Mouse (Mus musculus): ENCODE results near the gene Kdelr3. TPM values are rescaled to one million over a fixed set of nuclear protein-coding genes. Genes with fewer than 3 reads are reported as not detected.

Gene Kdelr3
- polyA plus RNA-seq, 1 experiment: not detected

- H3K27ac ChIP-seq (ENCODE audit: insufficient read depth, low read depth, low read length): peak overlapping the region; percentile 69
- no peak for TF ChIP-seq CTCF (IDR thresholded peaks at IDR 0.05; ENCODE audit: insufficient read depth, low read depth, low read length)
- no peak for TF ChIP-seq POLR2A (IDR thresholded peaks at IDR 0.05; ENCODE audit: insufficient read depth, low read depth, low read length)
- no peak overlapping the region for H3K4me3 ChIP-seq (ENCODE audit: insufficient read depth, low read depth, low read length)
- H3K4me1 ChIP-seq (ENCODE audit: control insufficient read depth, insufficient read depth, low read length): peaks cover 76% of the 10 kb centered on the region
- WGBS: 14% methylated on average over 15 of the region's 15 CpGs
These were observed 35.0 kb upstream of the Kdelr3 start for GRCm38 (mm10) chr15:79481181-79481688.

GRCm38 (mm10) chr15:79489463-79489862 lies 26.7 kb upstream of the Kdelr3 start:
- WGBS: 35% methylated on average over 11 of the region's 11 CpGs
- peak overlapping the region; percentile 1; the same call in 1 of the 2 replicates for H3K4me3 ChIP-seq (ENCODE audit: insufficient read depth, low read depth, low read length)
- peaks cover 84% of the 10 kb centered on the region for H3K4me1 ChIP-seq (ENCODE audit: control insufficient read depth, insufficient read depth, low read length)
- H3K27ac ChIP-seq (ENCODE audit: insufficient read depth, low read depth, low read length): peak overlapping the region; percentile 94
- TF ChIP-seq POLR2A (IDR thresholded peaks at IDR 0.05; ENCODE audit: insufficient read depth, low read depth, low read length) (no peak), CTCF (IDR thresholded peaks at IDR 0.05; ENCODE audit: insufficient read depth, low read depth, low read length) (no peak)

- Histone ChIP-seq H3K4me1 (ENCODE audit: control insufficient read depth, insufficient read depth, low read length) (peaks cover 85% of the 10 kb centered on the region), H3K4me3 (ENCODE audit: insufficient read depth, low read depth, low read length) (peak overlapping the region; percentile 2; the same call in 1 of the 2 replicates), H3K27ac (ENCODE audit: insufficient read depth, low read depth, low read length) (peak overlapping the region; percentile 97)
- TF ChIP-seq POLR2A (IDR thresholded peaks at IDR 0.05; ENCODE audit: insufficient read depth, low read depth, low read length): no peak
- TF ChIP-seq CTCF (IDR thresholded peaks at IDR 0.05; ENCODE audit: insufficient read depth, low read depth, low read length): no peak
- WGBS: 10% methylated on average over 18 of the region's 18 CpGs
These were observed 22.7 kb upstream of the Kdelr3 start for GRCm38 (mm10) chr15:79493527-79493926.

- H3K4me3 ChIP-seq (ENCODE audit: insufficient read depth, low read depth, low read length): peak overlapping the region; percentile 37
- peaks cover 68% of the 10 kb centered on the region for H3K4me1 ChIP-seq (ENCODE audit: control insufficient read depth, insufficient read depth, low read length)
- peak overlapping the region; percentile 97 for H3K27ac ChIP-seq (ENCODE audit: insufficient read depth, low read depth, low read length)
- 22% methylated on average over 17 of the region's 17 CpGs for WGBS
- no peak for TF ChIP-seq CTCF (IDR thresholded peaks at IDR 0.05; ENCODE audit: insufficient read depth, low read depth, low read length)
- 0 out of 2 replicates have a peak, but pooled peaks have one; percentile 20 for TF ChIP-seq POLR2A (IDR thresholded peaks at IDR 0.05; ENCODE audit: insufficient read depth, low read depth, low read length)
These were observed 16.1 kb upstream of the Kdelr3 start for GRCm38 (mm10) chr15:79500110-79500509.

GRCm38 (mm10) chr15:79502891-79503341 lies 13.3 kb upstream of the Kdelr3 start:
- Histone ChIP-seq H3K4me3 (ENCODE audit: insufficient read depth, low read depth, low read length) (peak overlapping the region; percentile 60), H3K4me1 (ENCODE audit: control insufficient read depth, insufficient read depth, low read length) (peaks cover 62% of the 10 kb centered on the region), H3K27ac (ENCODE audit: insufficient read depth, low read depth, low read length) (peak overlapping the region; percentile 97)
- TF ChIP-seq CTCF (IDR thresholded peaks at IDR 0.05; ENCODE audit: insufficient read depth, low read depth, low read length) (no peak), POLR2A (IDR thresholded peaks at IDR 0.05; ENCODE audit: insufficient read depth, low read depth, low read length) (no peak)
- 5% methylated on average over 18 of the region's 18 CpGs for WGBS

- no peak for TF ChIP-seq CTCF (IDR thresholded peaks at IDR 0.05; ENCODE audit: insufficient read depth, low read depth, low read length)
- Histone ChIP-seq H3K4me3 (ENCODE audit: insufficient read depth, low read depth, low read length) (peak overlapping the region; percentile 60), H3K4me1 (ENCODE audit: control insufficient read depth, insufficient read depth, low read length) (peaks cover 60% of the 10 kb centered on the region), H3K27ac (ENCODE audit: insufficient read depth, low read depth, low read length) (peak overlapping the region; percentile 91)
- WGBS: 30% methylated on average over 5 of the region's 5 CpGs
These were observed 12.8 kb upstream of the Kdelr3 start for GRCm38 (mm10) chr15:79503438-79503837.

GRCm38 (mm10) chr15:79504707-79505452 lies 11.3 kb upstream of the Kdelr3 start, which contains the start of gene Kcnj4:
TSS of gene Kcnj4 (minus strand) at chr15:79505241.
- Histone ChIP-seq H3K4me3 (ENCODE audit: insufficient read depth, low read depth, low read length) (peak within 1 kb of the TSS; percentile 60), H3K4me1 (ENCODE audit: control insufficient read depth, insufficient read depth, low read length) (peaks cover 47% of the 10 kb centered on the region), H3K27ac (ENCODE audit: insufficient read depth, low read depth, low read length) (peak within 1 kb of the TSS; percentile 84)
- TF ChIP-seq CTCF (IDR thresholded peaks at IDR 0.05; ENCODE audit: insufficient read depth, low read depth, low read length) (no peak), POLR2A (IDR thresholded peaks at IDR 0.05; ENCODE audit: insufficient read depth, low read depth, low read length) (no peak)
- 1% methylated on average over 59 of the region's 60 CpGs for WGBS

- TF ChIP-seq CTCF (IDR thresholded peaks at IDR 0.05; ENCODE audit: insufficient read depth, low read depth, low read length) (no peak), POLR2A (IDR thresholded peaks at IDR 0.05; ENCODE audit: insufficient read depth, low read depth, low read length) (peak; percentile 84)
- Histone ChIP-seq H3K4me3 (ENCODE audit: insufficient read depth, low read depth, low read length) (peak overlapping the region; percentile 60), H3K27ac (ENCODE audit: insufficient read depth, low read depth, low read length) (peak overlapping the region; percentile 84), H3K4me1 (ENCODE audit: control insufficient read depth, insufficient read depth, low read length) (peaks cover 49% of the 10 kb centered on the region)
- 1% methylated on average over 60 of the region's 71 CpGs for WGBS
These were observed 10.5 kb upstream of the Kdelr3 start for GRCm38 (mm10) chr15:79505616-79506283.

- no peak for TF ChIP-seq CTCF (IDR thresholded peaks at IDR 0.05; ENCODE audit: insufficient read depth, low read depth, low read length)
- TF ChIP-seq POLR2A (IDR thresholded peaks at IDR 0.05; ENCODE audit: insufficient read depth, low read depth, low read length): no peak
- peaks cover 48% of the 10 kb centered on the region for H3K4me1 ChIP-seq (ENCODE audit: control insufficient read depth, insufficient read depth, low read length)
- peak overlapping the region; percentile 17; the same call in 1 of the 2 replicates for H3K27ac ChIP-seq (ENCODE audit: insufficient read depth, low read depth, low read length)
- WGBS: 29% methylated on average over 7 of the region's 7 CpGs
- H3K4me3 ChIP-seq (ENCODE audit: insufficient read depth, low read depth, low read length): peak overlapping the region; percentile 48
These were observed 9.8 kb upstream of the Kdelr3 start for GRCm38 (mm10) chr15:79506460-79506859.
